Mouse (Mus musculus) cerebellum, adult 11 months (tissue): Measurements from ENCODE around the gene Ncf1.

Experiments used
- DNase-seq: peaks from one replicate; pipeline ENCODE4 v3.0.0; 2022

The Ncf1 gene

DNA sequence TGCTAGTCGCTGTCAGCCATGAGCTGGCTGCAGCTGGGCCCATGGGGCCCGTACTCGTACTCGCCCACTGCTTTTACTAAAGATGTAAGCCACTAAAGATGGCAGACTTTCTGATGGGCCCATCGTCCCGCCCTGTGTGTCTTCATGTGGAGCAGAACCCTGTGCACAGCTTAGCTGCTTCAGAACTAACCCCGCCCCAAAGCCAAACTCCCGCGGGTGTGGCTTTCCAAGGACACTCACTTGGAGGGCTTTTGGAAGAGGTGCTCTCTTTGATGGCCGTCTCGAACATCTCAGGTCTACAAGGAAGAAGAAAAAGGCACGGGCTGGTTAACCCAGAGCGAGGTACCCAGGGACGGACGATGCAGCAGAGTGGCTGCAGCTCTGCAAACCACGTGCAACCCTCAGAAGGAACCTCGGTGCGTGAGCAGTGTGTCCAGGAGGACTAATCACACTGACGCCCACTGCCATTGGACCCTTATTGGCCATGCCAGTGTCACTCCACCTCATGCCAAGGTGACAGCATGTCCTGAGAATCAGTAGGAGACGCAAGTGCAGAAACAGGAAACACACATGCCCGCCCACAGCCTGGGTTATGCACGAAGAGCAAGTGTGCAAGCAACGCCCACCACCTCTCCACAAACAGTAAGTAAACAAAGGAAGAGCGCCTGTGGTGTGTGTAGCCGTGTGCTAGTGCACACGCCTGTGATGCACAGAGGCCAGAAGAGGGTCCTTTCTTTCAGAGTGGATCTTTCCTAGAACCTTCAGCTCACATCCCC, 14.4 kb upstream of the Ncf1 start:
- no peak for DNase-seq

DNA sequence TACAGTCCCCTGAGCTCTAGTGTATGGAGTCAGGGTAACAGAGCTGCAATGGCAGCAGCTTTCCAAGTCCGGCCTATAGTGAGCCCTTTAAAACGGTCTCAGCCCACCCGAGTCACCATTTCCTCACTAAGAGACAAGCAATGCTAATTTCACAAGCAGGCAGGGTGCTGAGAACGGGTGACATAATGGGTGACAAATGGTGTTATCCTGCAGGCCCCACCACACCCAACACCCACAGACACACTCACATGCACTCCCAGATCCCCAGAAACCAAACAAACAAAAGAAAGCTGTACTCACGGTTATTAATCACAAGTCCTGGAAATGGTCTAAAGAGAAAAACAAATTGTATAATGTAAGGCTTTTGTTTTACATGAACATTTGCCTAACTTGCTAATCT, 12.4 kb upstream of the Ncf1 start:
- DNase-seq: no peak

DNA sequence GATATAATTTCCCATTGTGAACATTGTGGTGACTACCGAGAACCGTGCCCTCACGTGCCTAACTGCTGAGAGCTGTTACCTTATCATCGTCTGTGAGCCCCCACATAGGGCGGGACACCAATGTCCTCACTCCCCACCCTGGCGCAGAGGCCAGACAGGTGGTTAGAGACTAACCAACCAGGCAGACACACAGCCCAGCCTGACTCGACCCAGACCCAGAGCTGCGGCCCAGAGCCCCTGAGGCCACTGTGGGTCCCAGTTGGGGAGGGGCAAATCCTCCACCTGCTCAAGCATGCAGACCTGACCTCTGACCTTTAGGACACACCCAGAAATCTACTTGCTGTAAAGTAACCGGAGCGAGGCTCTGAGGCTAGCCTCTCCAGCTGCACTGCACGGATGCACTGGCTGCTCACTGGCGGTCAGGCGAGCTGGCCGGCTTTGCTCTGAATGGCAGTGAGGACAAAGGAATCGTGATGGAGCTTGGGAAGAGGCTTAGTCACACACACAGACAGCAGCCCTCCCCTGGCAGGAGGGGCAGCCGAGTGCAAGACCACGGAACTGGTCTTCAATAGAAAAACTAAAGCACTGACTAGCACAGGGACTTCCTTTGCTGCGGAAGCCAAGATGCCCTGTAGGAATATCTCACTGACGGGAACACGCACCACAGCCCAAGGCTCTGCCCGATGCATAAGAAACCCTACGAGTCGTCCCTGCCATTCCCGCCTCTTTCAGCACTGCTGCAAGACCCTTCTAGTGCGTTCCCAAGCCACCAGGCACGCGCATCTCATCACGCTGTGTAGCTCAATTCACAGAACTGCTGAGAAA, 8.7 kb upstream of the Ncf1 start:
- no peak for DNase-seq

DNA sequence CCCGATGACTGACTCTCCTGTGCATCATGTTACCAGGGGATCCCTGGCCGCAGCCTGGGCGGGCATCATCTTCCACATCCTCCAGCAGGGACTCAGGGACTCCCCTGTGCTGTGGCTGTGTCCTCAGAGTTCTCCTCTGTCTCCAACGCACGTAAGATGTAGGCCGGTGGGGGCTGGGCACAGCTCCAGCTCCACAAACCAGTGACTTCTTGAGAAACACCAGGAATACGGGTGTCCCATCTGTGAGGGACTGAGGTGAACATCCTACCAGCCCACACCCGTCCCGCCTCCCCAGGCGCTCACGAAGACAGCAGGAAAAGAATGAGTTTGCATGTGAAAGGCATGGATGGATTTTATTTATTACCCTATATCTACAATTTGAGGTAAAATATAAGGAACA, 8.1 kb upstream of the Ncf1 start:
- no peak for DNase-seq

DNA sequence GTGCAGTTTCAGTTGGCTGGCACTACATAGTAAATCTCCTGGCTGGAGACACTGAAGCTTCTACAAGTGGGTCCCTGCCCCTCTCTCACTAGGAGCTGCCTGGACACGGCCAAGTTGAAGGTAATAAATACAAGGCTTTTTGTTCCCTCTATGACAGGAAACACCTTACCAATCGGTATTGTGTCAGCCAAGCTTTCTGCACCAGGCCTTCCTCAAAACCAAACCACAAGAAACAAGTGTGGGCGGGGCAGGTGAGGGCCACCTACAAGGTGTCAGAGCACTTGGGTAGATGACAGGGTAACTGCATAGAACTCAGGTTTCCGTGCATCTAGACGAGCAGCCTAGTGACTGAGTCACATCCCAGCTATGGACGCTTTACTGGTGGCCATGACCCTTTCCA, 7.4 kb upstream of the Ncf1 start:
- DNase-seq: no peak

DNA sequence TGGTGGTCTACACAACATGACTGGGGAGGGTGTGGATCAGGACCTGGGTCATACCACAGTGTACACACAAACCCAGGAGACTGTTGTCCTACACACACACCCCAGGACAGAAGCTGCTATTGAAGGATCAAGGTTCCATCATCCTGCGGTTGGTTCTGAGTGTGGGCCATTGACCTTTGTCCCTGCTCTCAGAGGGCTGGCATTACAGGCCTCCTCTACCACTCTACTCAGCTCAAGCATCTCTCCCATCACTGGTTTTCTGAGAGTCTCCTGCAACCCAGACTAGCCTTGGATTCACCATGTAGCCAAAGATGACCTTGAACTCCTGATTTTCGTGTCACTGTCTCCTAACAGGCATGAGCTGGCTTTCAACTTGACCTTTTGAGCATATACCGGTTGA, 6.8 kb upstream of the Ncf1 start:
- no peak for DNase-seq

DNA sequence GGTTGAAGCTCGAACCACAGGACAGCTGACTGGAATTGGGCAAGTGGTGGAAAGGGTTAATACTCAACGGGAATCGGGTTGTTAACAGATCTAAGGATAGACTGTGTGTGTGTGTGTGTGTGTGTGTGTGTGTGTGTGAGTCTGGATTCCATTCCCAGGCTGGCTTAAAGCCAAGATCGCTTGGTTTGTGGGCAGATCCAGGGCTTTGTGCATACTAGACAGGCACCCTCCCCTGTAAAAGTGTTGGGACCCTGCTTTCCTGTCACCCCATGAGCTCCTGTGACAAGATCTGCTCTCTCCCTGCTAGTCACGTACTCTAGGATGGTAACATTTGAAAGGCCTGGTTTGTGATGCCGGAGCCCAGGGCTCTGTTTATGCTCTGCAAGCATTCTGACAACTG, 5.7 kb upstream of the Ncf1 start:
- no peak for DNase-seq

DNA sequence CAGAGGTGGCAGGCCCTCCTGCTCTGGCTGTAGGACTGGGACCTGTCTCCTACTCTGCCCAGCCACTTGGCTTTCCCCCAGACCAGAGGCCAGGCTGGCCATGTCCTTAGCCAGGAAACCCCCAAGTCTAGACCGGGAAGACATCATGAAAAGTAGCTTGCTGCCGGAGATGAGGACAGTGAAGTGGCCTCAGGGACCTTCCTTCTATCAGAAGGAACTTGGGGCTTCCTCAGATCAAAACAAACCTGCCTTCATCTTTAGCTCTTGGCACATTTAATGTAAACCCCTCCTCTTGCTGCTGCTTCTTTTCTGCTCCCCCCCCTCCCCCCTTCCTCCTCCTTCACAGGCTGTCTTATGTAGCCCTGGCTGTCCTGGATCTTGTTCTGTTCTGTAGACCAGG, 4.8 kb upstream of the Ncf1 start:
- DNase-seq: no peak

DNA sequence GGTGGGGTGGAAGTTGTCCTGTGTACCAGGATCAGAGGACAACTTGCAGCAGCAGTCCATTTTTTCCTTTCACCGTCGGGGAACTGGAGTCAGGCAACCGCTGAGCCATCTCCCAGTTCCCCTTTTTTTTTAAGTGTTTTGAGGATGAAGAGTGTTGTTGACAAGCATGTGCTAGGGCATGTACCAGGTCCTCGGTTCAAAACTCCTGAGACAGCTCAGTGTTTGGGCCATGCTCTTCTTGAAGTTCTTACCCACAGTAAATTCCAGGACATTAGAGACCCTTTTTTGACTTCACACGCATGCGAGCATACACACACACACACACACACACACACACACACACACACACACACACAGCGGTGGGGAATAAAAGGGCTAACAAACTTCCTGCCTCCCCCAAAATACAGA, 3.8 kb upstream of the Ncf1 start:
- no peak for DNase-seq

DNA sequence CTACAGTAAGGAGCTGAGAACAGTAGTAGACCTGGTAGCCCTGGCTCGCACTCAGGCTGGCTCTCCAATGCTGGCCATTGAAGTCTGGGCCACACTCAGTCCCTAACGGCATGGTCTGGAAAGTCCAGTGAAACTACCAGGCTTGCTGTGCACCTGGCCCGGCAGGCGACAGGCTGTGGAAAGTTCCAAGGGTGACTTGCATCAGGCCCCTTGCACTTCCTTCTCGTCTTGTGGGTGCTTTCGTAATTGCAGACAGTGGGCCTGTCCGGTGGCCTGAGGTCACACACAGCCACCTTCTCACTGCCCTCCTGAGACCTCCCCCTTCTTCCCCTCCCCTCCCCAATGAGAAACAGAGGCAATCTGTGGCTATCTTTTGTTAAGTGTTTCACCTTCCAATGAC, 3.1 kb upstream of the Ncf1 start:
- no peak for DNase-seq

DNA sequence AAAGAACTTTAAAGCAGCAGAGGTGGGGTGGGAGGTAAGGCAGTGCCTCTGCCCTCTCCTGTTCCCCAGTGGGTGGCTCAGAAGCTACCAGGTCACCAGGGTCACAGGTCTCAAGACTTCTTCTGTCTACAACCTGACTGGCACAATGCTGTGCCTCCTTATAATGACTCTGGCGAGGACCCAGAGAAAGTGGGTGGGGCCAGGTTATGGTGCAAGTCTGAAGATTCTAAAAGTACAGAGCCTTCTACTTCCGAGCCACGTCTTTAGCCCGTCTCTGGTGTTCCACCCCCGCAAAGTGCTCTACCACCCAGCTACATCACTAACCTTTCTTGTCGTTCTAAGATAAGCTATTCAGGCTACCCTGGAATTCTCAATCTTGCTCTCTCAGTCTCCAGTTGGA, 2.7 kb upstream of the Ncf1 start:
- DNase-seq: no peak

DNA sequence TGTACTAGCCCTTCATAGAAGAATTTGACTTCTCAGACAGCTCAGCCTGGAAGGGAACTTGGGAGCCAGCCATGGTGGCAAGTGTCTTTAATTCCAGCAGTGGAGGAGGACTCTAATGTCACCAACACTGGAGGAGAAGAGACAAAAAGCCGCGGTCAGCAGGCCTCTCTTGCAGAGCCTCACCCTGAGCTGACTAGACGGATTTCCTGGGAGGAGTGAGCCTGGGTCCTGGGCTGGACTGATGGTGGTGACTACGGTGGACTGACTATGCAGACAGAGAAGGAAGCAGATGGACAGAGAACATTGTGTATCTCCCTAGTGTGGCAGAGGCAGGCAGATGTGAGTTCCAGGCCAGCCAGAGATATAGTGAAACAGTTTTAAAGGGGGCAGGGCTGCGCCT, 2.0 kb upstream of the Ncf1 start:
- no peak for DNase-seq

DNA sequence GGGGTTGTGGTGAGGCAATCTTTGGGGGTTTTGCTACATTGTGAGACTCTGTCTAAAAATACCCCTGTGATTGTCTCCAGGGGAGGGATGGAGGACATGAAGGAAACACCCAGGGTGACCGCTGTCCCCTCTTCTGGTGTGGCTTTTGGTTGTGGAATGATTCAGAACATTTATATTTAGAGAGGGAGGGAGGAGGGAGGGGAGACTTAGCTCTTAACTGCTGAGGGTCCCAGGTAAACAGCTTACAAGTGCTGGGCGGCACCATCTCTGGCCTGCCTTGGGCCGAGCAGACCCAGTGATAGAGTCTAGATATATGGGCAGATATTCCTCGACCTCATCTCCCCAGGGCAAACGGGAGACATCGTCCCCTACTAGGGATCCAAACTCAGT, 1.2 kb downstream of the Ncf1 start:
- no peak for DNase-seq

DNA sequence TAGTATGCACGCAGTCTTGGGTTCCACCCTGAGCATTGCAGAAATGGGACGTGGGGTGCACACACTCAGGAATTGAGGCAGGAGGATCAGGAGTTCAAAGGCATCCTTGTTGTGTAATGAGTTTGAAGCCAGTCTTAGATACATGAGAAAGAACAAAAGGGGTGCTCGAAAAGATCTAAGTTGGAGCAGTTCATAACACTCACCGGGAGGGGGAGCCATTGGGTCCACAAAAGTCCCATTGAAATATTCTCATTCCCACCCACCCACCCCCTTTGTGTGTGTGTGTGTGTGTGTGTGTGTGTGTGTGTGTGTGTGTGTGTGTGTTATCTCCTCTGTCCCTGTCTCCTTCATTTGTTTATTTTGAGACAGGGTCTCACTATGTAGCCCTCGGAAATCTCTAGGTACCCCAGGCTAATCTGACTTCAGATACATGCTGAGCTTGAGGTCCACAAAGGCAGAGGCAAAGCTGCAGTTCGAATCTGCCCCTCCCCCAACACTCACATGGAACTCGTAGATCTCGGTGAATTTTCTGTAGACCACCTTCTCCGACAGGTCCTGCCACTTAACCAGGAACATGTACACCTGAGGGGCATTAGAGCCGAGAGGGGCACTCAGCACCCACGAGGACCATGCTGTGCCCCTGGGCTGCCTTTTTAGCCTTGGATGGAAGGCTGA, 1.7 kb downstream of the Ncf1 start:
- DNase-seq: no peak

DNA sequence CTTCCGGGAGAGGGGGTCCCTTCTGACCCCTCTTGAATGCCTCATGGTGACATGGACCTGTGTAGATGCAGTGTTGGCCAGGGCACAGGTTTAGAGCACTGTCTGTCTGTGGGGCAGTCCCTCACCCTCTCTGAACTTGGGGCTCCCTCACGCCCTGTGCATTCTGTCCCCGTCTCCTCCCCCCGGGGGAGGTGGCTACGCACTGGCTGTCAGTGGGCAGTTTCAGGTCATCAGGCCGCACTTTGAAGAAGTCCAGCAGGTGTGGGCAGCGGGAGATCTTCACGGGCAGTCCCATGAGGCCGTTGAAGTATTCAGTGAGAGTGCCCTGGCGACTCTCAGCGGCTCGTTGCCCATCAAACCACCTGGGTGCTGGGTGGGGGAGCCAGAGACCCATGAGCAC, 2.5 kb downstream of the Ncf1 start:
- no peak for DNase-seq

DNA sequence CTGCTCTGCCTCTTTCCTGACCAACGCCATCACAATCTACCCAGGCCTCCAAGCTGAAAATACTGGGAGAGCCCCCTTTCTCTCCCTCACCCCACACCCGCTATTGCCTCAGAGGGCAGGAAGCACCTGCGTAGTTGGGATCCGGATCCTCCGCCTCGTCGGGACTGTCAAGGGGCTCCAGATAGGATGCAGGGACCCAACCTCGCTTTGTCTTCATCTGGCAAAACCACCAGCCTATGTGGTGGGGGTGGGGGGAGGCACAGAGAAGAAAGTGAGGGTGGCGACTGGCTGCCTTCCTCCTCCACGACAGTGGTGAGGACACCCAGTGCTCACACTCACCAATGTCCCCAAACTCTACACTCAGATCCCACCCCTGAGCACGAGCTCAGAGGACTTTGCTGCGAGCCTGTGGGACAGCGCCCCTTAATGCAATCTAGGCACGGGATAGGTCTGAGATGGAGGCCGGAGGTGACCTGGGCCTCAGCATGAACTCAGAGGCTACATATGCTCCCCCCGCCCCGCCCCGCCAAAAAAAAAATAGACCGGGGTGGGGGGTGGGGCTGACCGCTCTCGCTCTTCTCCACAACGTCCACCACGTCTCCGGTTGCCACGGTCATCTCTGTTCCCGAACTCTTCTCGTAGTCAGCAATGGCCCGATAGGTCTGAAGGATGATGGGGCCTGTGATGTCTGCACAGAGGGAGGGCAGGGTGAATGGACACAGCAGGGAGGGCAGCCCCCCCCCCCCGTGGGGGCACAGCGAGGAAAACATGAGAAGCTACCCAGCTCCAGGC, 4.1 kb downstream of the Ncf1 start:
- DNase-seq: no peak

DNA sequence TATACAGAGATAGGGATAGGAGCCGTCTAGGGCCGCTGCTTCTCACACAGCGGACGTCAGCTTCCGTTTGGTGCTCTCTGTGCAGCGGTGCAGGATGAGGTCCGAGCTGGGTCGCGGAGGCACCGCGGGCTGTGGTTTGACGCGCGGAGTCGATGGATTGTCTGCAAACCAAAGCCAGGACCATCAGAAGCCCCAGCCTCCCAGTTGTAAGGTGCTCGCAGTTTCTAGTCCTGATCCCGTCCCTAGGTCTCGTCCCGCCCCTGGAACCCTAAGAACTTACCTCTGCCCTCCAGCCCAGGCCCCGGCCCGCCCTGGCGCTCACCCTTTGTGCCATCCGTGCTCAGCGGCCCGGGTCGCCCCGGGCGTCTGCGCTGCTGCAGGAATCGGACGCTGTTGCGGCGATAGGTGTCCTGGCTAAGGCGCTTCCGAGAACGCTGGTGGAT, 7.7 kb downstream of the Ncf1 start:
- no peak for DNase-seq

DNA sequence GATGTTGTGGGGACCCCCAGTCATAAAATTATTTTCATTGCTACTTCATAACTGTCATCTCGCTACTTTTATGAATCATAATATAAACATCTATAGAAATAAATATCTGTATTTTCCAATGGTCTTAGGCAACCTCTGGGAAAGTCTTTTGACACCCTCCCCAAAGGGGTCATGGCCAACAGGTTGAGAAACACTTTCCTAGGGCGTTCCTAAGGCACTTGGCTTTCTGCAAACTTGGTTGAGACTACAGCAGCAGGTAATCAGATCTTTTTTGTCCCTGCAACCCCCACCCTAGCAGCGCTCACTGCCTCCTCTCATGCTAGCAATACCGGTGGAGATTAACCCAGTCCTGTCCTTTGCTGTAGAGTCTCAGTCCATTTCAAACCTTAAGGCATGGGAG, 8.1 kb downstream of the Ncf1 start:
- DNase-seq: no peak

DNA sequence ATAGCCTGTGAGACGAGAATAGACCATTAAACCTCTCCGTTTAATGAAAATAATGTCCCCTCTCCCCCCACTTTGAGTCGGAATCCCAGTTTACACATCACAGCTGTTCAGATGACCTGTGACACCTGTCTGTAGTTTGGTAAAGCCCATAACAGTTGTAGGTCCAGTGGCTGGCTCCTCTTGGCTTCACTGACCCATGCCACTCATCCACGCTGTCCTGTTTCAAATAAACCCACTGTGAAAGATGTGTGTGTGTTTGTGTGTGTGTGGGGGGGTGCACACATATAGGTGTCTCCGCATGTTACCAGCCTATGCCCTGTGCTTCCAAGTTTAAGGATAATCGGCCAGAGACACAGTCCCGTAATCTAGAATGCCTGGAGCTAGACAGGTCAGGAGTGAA, 11.5 kb downstream of the Ncf1 start:
- DNase-seq: no peak

DNA sequence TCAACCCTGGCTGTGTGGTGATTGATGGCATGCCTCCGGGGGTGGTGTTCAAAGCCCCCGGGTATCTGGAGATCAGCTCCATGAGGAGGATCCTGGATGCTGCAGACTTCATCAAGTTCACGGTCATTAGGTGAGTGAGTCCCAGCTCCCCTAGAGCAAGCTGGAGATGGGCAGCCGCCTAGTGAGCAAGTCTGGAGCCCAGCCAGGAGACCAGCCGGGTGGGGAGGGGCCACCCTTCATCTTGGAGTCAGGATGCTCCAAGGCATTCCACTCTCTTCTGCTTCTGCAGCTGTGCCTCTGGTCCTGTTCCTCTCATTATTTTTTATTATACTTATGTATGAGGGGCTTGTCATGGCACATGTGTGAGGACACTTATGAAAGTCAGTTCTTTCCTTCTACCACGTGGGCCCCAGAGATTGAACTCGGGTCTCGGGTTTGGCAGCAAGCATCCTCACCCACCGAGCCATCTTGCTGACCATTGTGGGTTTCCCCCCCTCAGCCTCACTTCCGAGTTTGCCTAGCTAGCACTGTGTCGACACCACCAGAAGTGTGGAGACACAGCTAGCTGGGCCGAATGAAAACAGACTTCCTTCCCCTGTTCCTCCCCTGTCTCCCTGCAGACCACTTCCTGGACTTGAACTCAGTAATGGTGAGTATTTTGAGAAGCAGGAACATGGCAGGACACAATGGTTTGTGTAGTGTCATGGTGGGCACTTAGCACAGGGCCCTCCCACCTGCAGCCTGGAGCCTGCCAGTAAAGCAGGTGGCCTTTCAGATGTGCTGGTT, 15.2 kb downstream of the Ncf1 start:
- DNase-seq: no peak

DNA sequence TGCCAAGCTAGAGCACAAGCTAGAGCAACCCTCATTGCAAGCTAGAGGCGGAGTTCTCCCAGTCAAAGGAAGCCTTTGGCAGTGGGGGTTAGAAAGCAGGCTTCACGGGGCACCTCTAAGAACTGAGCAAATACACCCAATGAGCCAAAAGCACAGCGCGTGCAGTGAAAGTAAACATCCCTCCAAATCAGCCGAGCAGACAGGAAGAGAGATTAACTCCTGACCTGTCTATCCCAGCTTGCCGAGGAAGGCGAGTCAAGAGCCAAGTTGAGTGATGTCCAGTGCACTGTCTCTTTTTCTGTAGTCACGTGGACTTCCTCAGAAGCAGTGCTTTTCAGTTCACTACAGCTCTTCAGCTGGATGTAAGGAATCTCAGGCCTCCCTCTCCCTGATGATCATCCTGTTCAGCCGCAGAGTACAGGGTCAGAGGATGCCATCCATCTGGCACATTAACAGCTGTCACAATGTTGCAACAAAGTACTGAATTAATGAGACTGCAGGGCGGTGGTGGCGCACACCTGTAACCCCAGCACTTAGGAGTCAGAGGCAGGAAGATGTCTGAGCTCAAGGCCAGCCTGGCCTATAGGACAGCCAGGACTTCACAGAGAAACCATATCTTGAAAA, 19.4 kb downstream of the Ncf1 start:
- no peak for DNase-seq

DNA sequence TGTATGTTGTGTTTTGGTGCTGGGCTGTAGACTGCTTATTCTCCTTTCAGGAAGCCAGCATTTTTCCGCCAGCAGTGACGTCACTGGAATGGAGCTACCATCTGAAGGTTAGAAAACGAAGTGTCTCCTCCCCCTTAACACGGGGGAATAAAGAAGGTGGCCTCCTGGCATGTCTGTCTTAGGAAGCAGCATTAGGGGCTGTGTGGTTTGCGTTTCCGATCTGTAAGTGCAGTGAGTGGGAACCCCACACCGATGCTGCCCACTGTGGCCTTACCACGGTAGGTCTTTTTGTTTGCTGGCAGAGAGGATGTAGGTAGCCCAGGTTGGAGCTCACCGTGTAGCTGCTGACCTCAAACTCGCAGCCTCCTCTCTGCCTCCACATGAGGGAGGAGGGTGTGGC, 22.7 kb downstream of the Ncf1 start:
- no peak for DNase-seq
